ENCODE assay signal across 11 mouse cellular contexts in the genomic region with DNA sequence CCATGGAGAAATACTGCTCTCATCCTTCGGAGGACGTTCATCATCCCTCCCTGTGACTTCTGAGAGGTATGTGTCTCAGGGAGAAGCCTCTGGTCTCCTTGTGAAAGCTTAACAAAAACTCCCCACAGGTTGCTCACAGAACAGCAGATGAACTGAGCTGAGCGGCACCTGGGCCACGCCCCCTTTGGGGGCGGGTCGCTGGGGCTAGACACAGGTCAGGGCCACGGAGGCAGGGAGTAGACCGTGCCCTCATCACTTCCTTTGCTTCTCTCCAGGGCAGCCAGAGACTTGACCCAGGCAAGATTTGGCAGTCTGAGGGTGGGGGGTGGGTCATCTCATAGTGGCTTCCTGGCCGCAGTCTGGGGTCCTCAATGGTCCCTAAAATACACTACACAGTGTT. TPM values are rescaled to one million over a fixed set of nuclear protein-coding genes. Genes with fewer than 3 reads are reported as not detected.
DNase-seq lines count a peak whose midpoint lies in the region; ATAC-seq and TF ChIP-seq lines count a peak whose summit lies in the region.
"Had no signal": no experiment of that assay in that cellular context is flagged by ENCODE, and none has a peak within 500 bp of the region (broad histone marks: within the 10 kb centered on the region; RNA-seq: fewer than 3 reads in every experiment).

No protein-coding gene starts in this region.

- H3K4me3 ChIP-seq in kidney, postnatal 0 days (replicated peaks; ENCODE audit: low read depth, low read length): no peak overlapping the region
- no peak overlapping the region for H3K4me3 ChIP-seq in kidney, adult 2 months (ENCODE audit: insufficient read depth, low read depth, low read length)
- H3K4me3 ChIP-seq in embryonic facial prominence, embryonic 11.5 days (ENCODE audit: low read depth, low read length): no peak overlapping the region
- no peak overlapping the region for H3K4me3 ChIP-seq in stomach, postnatal 0 days (ENCODE audit: low read depth, low read length)
- H3K4me3 ChIP-seq: heart, embryonic 15.5 days had no signal

- H3K27me3 ChIP-seq in kidney, postnatal 0 days (ENCODE audit: insufficient read depth, low read length): no peaks in the 10 kb centered on the region
- H3K27me3 ChIP-seq in kidney, adult 2 months (replicated peaks; ENCODE audit: control insufficient read depth, insufficient read depth, low read length): no peaks in the 10 kb centered on the region
- H3K27me3 ChIP-seq in embryonic facial prominence, embryonic 11.5 days (ENCODE audit: control insufficient read depth, insufficient read depth, low read length): no peaks in the 10 kb centered on the region
- H3K27me3 ChIP-seq in stomach, postnatal 0 days (ENCODE audit: control insufficient read depth, insufficient read depth, low read length): no peaks in the 10 kb centered on the region

- TF ChIP-seq POLR2A in kidney, adult 2 months (IDR thresholded peaks at IDR 0.05; ENCODE audit: low read depth, low read length): no peak

- H3K9ac ChIP-seq in kidney, postnatal 0 days (ENCODE audit: low read depth, low read length): no peak overlapping the region
- H3K9ac ChIP-seq in embryonic facial prominence, embryonic 11.5 days (replicated peaks; ENCODE audit: low read length): no peak overlapping the region
- H3K9ac ChIP-seq in stomach, postnatal 0 days (ENCODE audit: low read length): no peak overlapping the region
- H3K9ac ChIP-seq: heart, embryonic 15.5 days had no signal

- 8% methylated on average over 9 of the region's 9 CpGs for WGBS in kidney, postnatal 0 days
- 13% methylated on average over 9 of the region's 9 CpGs for WGBS in kidney, adult 2 months
- 11% methylated on average over 9 of the region's 9 CpGs for WGBS in embryonic facial prominence, embryonic 11.5 days
- 8% methylated on average over 9 of the region's 9 CpGs for WGBS in stomach, postnatal 0 days

- 0 out of 2 replicates have a peak, but pooled peaks have one; percentile 33 for ATAC-seq in kidney, postnatal 0 days (replicated peaks; ENCODE audit: low FRiP score, low read depth)
- ATAC-seq in embryonic facial prominence, embryonic 11.5 days (replicated peaks; ENCODE audit: insufficient number of reproducible peaks, low FRiP score, low TSS enrichment, low read depth): no peak; the same call in 1 of the 2 replicates
- 0 out of 2 replicates have a peak, but pooled peaks have one; percentile 33 for ATAC-seq in stomach, postnatal 0 days (ENCODE audit: low FRiP score, low TSS enrichment)

- TF ChIP-seq EP300 in stomach, postnatal 0 days (optimal IDR thresholded peaks at IDR 0.05): no peak

- H3K4me2 ChIP-seq in kidney, postnatal 0 days (ENCODE audit: low read length): no peak overlapping the region
- H3K4me2 ChIP-seq in embryonic facial prominence, embryonic 11.5 days (ENCODE audit: low read depth, low read length): no peak overlapping the region
- no peak overlapping the region for H3K4me2 ChIP-seq in stomach, postnatal 0 days (replicated peaks; ENCODE audit: low read depth)
- H3K4me2 ChIP-seq: heart, embryonic 15.5 days; midbrain, embryonic 11.5 days had no signal

- peak; percentile 4; the same call in 1 of the 2 replicates for TF ChIP-seq CTCF in kidney, postnatal 0 days (IDR thresholded peaks at IDR 0.05; ENCODE audit: low read depth)
- no peak for TF ChIP-seq CTCF in kidney, adult 2 months (conservative IDR thresholded peaks at IDR 0.05; ENCODE audit: insufficient read depth, insufficient read length, low read depth, low read length)
- TF ChIP-seq CTCF in stomach, postnatal 0 days (IDR thresholded peaks at IDR 0.05; ENCODE audit: low read depth): no peak

- H3K4me1 ChIP-seq in kidney, postnatal 0 days (replicated peaks; ENCODE audit: insufficient read depth, low read length): no peaks in the 10 kb centered on the region
- no peaks in the 10 kb centered on the region for H3K4me1 ChIP-seq in kidney, adult 2 months (ENCODE audit: control insufficient read depth, insufficient read depth, low read length)
- no peaks in the 10 kb centered on the region for H3K4me1 ChIP-seq in embryonic facial prominence, embryonic 11.5 days (ENCODE audit: control insufficient read depth, insufficient read depth, low read length)
- H3K4me1 ChIP-seq in stomach, postnatal 0 days (replicated peaks; ENCODE audit: control insufficient read depth, insufficient read depth): 0 out of 2 replicates have a peak, but pooled peaks cover 4% of the 10 kb centered on the region

- H3K9me3 ChIP-seq in kidney, postnatal 0 days (replicated peaks; ENCODE audit: low read length): no peaks in the 10 kb centered on the region
- no peaks in the 10 kb centered on the region for H3K9me3 ChIP-seq in embryonic facial prominence, embryonic 11.5 days (replicated peaks; ENCODE audit: control insufficient read depth, low read length)
- no peaks in the 10 kb centered on the region for H3K9me3 ChIP-seq in stomach, postnatal 0 days (ENCODE audit: control insufficient read depth, low read length)
- H3K9me3 ChIP-seq: heart, embryonic 15.5 days had no signal

- no peak for DNase-seq in kidney, postnatal 0 days (ENCODE audit: low spot score)
- DNase-seq in kidney, adult 2 months: no peak
- DNase-seq in thymus, postnatal 4 days: peak; percentile 58
- no peak for DNase-seq in thymus, postnatal 36 days
- peak; percentile 45 for DNase-seq in embryonic facial prominence, embryonic 11.5 days (ENCODE audit: low spot score)
- DNase-seq in stomach, postnatal 0 days (ENCODE audit: low spot score): peak; percentile 57
- no peak for DNase-seq in frontal cortex, postnatal 25 days (ENCODE audit: low spot score in 2 of 2)
- DNase-seq in gastrocnemius, postnatal 25 days: no peak

- H3K27ac ChIP-seq in kidney, postnatal 0 days: no peak overlapping the region
- no peak overlapping the region for H3K27ac ChIP-seq in kidney, adult 2 months (ENCODE audit: insufficient read depth, low read depth, low read length)
- no peak overlapping the region for H3K27ac ChIP-seq in embryonic facial prominence, embryonic 11.5 days (replicated peaks; ENCODE audit: low read depth, low read length)
- no peak overlapping the region for H3K27ac ChIP-seq in stomach, postnatal 0 days (replicated peaks)
- H3K27ac ChIP-seq: heart, embryonic 15.5 days had no signal

- no peaks in the 10 kb centered on the region for H3K36me3 ChIP-seq in kidney, postnatal 0 days (ENCODE audit: insufficient read depth, low read length)
- no peaks in the 10 kb centered on the region for H3K36me3 ChIP-seq in kidney, adult 2 months (ENCODE audit: control insufficient read depth, insufficient read depth, low read length)
- no peaks in the 10 kb centered on the region for H3K36me3 ChIP-seq in embryonic facial prominence, embryonic 11.5 days (replicated peaks; ENCODE audit: control insufficient read depth, insufficient read depth, low read depth, low read length)
- H3K36me3 ChIP-seq in stomach, postnatal 0 days (ENCODE audit: control insufficient read depth, insufficient read depth, low read length): no peaks in the 10 kb centered on the region
- H3K36me3 ChIP-seq: heart, embryonic 15.5 days had no signal

RNA-seq across cellular contexts. Expression of a gene that starts 48.4 kb away (rescaled TPM):
- polyA plus RNA-seq in kidney, postnatal 0 days (2015; fragmentation: Nextera tagmentation; extraction: Ambion mirVana): 0.64 and 1.0 TPM in 2 replicates
- polyA plus RNA-seq in kidney, adult 2 months (2012; rRNA removed): 0.69 and 1.1 TPM in 2 replicates
- 1.3 and 1.4 TPM in 2 replicates for polyA plus RNA-seq in embryonic facial prominence, embryonic 11.5 days (2014; fragmentation: Nextera tagmentation; extraction: Ambion mirVana)
- polyA plus RNA-seq in stomach, postnatal 0 days (2015; fragmentation: Nextera tagmentation; extraction: Ambion mirVana): 3.5 and 4.3 TPM in 2 replicates
- total RNA-seq in gastrocnemius, postnatal 25 days (2021): under 1 TPM; 0.43 to 0.49 TPM
- total RNA-seq: common myeloid progenitor, adult 5-6 weeks had no signal

Comparison
In these comparisons a context has a peak if more than half of its experiments do, and no peak if none do; other contexts are left out.
1. DNase-seq: peak in thymus, postnatal 4 days (single experiment), embryonic facial prominence, embryonic 11.5 days (single experiment) and stomach, postnatal 0 days (single experiment); none in kidney, postnatal 0 days (single experiment), kidney, adult 2 months (single experiment), thymus, postnatal 36 days (0 of 2), frontal cortex, postnatal 25 days (0 of 2) and gastrocnemius, postnatal 25 days (single experiment).